Mouse (Mus musculus): ENCODE measurements around the gene Gstm4. TPM values are rescaled to one million over a fixed set of nuclear protein-coding genes. Genes with fewer than 3 reads are reported as not detected.

Gene Gstm4
- polyA plus RNA-seq, 1 experiment from 2014 or later, result 33.0 TPM

GRCm38 (mm10) chr3:108067370-108067934 is 22.8 kb upstream of the Gstm4 start:
- Histone ChIP-seq H3K4me1 (replicated peaks) (no peaks in the 10 kb centered on the region), H3K27ac (no peak overlapping the region), H3K36me3 (no peaks in the 10 kb centered on the region), H3K9me3 (no peaks in the 10 kb centered on the region), H3K9ac (no peak overlapping the region), H3K4me3 (replicated peaks) (no peak overlapping the region), H3K4me2 (replicated peaks) (no peak overlapping the region), H3K27me3 (replicated peaks) (no peaks in the 10 kb centered on the region)
- ATAC-seq, result peak; percentile 56
- 61% methylated on average over 6 of the region's 6 CpGs for whole genome bisulfite sequencing

DNA sequence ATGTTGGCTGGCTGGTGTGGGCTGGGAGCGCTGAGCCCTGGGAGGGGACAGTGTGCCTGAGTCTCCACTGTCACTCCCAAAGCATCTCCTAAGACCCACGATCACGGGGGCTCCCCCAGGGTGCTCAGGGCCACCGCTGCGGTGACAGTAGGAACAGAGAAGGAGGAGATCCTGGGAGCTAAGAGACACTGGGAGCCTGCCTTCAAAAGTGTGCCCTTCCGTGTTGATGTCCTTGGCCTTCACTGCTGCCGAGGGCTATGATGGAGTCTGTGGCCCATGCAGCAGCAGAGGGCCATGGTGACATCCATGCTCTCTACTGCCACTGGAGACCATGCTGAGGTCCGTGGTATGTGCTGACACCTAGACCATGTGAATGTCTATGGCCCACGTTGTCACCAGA is 20.9 kb upstream of the Gstm4 start:
- Histone ChIP-seq H3K27me3 (replicated peaks) (no peaks in the 10 kb centered on the region), H3K4me1 (replicated peaks) (no peaks in the 10 kb centered on the region), H3K4me2 (replicated peaks) (no peak overlapping the region), H3K9me3 (no peaks in the 10 kb centered on the region), H3K36me3 (no peaks in the 10 kb centered on the region), H3K27ac (no peak overlapping the region), H3K9ac (no peak overlapping the region), H3K4me3 (replicated peaks) (no peak overlapping the region)
- WGBS, result 75% methylated on average over 9 of the region's 9 CpGs
- no peak for ATAC-seq

DNA sequence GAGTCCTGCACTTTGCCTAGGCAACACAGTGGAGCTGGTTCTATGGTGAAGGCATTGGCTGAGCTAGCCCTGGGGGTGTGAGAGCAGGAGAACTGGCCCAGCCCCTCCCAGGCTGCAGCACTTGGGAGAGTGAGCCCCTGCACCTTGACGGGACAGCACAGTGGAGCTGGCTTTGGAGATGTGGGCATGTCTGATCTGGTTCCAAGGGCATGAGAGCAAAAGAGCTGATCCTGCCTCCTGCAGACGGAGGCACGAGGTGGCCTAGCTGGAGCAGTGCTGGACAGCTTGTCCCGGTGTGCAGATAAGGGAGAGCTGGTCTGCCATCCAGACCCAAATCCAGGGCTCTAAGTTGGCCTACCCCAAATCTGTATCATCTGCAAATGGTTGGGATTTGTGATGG is 20.0 kb upstream of the Gstm4 start:
- Histone ChIP-seq H3K9ac (no peak overlapping the region; the same call in 1 of the 2 replicates), H3K4me1 (replicated peaks) (no peaks in the 10 kb centered on the region), H3K27me3 (replicated peaks) (no peaks in the 10 kb centered on the region), H3K9me3 (no peaks in the 10 kb centered on the region), H3K4me2 (replicated peaks) (no peak overlapping the region), H3K27ac (no peak overlapping the region), H3K36me3 (no peaks in the 10 kb centered on the region), H3K4me3 (replicated peaks) (no peak overlapping the region)
- whole genome bisulfite sequencing, result 72% methylated on average over 4 of the region's 4 CpGs
- no peak for ATAC-seq

DNA sequence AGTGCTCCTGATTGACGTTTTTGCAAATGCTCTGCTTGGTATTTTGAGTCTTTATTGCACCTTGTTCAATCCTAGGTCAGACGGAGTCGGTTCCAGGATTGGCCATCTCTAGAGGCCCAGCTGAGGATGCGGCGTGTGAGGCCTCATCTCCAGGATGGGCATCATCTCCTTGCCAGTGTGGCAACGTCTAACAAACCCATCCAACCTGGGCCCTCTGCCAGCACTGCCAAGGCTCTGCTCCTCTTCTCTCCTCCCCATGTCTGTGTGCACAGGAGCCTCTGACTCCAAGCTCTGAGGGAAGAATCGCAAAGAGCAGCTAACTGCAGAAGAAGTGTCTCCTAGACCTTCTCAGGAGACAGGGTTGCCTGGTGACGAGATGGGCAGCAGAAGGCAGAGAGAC is 18.0 kb upstream of the Gstm4 start:
- ATAC-seq, result no peak
- H3K4me2 ChIP-seq (replicated peaks), result no peak overlapping the region
- no peaks in the 10 kb centered on the region for H3K4me1 ChIP-seq (replicated peaks)
- H3K36me3 ChIP-seq, result no peaks in the 10 kb centered on the region
- H3K27ac ChIP-seq, result no peak overlapping the region
- no peak overlapping the region for H3K9ac ChIP-seq
- no peaks in the 10 kb centered on the region for H3K27me3 ChIP-seq (replicated peaks)
- no peak overlapping the region for H3K4me3 ChIP-seq (replicated peaks)
- 79% methylated on average over 8 of the region's 8 CpGs for WGBS
- H3K9me3 ChIP-seq, result no peaks in the 10 kb centered on the region

- H3K4me3 ChIP-seq (replicated peaks), result no peak overlapping the region
- ATAC-seq, result peak; percentile 36; the same call in 1 of the 2 replicates
- H3K36me3 ChIP-seq, result no peaks in the 10 kb centered on the region
- H3K27me3 ChIP-seq (replicated peaks), result no peaks in the 10 kb centered on the region
- H3K4me2 ChIP-seq (replicated peaks), result peak overlapping the region; percentile 51
- 0 out of 2 replicates have a peak overlapping the region, but pooled peaks have one; percentile 2 for H3K27ac ChIP-seq
- H3K9ac ChIP-seq, result no peak overlapping the region
- no peaks in the 10 kb centered on the region for H3K4me1 ChIP-seq (replicated peaks)
- no peaks in the 10 kb centered on the region for H3K9me3 ChIP-seq
- 15% methylated on average over 7 of the region's 7 CpGs for WGBS
Observed at GRCm38 (mm10) chr3:108061420-108061819, 16.7 kb upstream of the Gstm4 start.

- Histone ChIP-seq H3K4me2 (replicated peaks) (no peak overlapping the region), H3K27ac (no peak overlapping the region), H3K9me3 (no peaks in the 10 kb centered on the region), H3K4me1 (replicated peaks) (no peaks in the 10 kb centered on the region), H3K4me3 (replicated peaks) (no peak overlapping the region), H3K27me3 (replicated peaks) (no peaks in the 10 kb centered on the region), H3K9ac (no peak overlapping the region), H3K36me3 (no peaks in the 10 kb centered on the region)
- WGBS, result 90% methylated on average over 5 of the region's 5 CpGs
- ATAC-seq, result no peak
Observed at GRCm38 (mm10) chr3:108050493-108050892, 5.8 kb upstream of the Gstm4 start.

GRCm38 (mm10) chr3:108048306-108048705 is 3.6 kb upstream of the Gstm4 start:
- no peak for ATAC-seq
- H3K4me3 ChIP-seq (replicated peaks), result no peak overlapping the region
- H3K9ac ChIP-seq, result no peak overlapping the region
- no peaks in the 10 kb centered on the region for H3K27me3 ChIP-seq (replicated peaks)
- peaks cover 6% of the 10 kb centered on the region; the same call in 1 of the 2 replicates for H3K4me1 ChIP-seq (replicated peaks)
- no peaks in the 10 kb centered on the region for H3K9me3 ChIP-seq
- 45% methylated on average over 3 of the region's 3 CpGs for WGBS
- H3K27ac ChIP-seq, result no peak overlapping the region
- no peaks in the 10 kb centered on the region for H3K36me3 ChIP-seq
- H3K4me2 ChIP-seq (replicated peaks), result no peak overlapping the region

DNA sequence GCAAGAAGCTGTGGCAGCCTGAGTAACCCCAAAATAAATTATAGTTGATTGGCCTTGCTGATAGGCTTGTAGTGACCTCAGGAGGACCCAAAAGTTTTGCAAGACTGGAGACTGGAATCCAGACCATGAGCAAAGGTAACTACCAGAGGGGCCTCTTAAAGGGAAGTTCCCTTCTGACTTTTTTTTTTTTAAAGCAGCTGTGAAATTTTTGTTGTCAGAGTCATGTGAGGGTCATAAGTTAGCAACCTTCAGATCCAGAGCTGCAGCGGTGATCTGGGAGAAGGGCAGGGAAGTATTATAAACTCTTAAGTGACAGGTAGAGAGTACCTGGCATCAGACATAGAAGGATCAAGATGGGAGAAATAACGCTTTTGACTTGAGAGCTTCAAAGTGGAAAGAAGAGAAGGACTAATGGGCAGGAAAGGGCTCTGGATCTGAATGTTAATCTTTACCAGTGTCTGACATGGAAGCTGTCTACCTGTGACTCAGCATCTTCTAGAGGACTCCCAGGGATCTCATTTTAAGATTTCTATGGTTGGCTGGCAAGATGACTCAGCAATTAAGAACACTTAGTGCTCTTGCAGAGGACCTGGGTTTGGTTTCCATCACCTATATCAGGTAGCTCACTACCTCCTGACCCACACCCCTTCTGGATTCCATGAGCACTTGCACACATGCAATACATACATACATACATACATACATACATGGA is 2.4 kb upstream of the Gstm4 start:
- ATAC-seq, result no peak
- no peak overlapping the region for H3K4me2 ChIP-seq (replicated peaks)
- no peak overlapping the region for H3K27ac ChIP-seq
- H3K36me3 ChIP-seq, result no peaks in the 10 kb centered on the region
- no peaks in the 10 kb centered on the region for H3K27me3 ChIP-seq (replicated peaks)
- no peaks in the 10 kb centered on the region for H3K9me3 ChIP-seq
- peaks cover 6% of the 10 kb centered on the region; the same call in 1 of the 2 replicates for H3K4me1 ChIP-seq (replicated peaks)
- H3K9ac ChIP-seq, result no peak overlapping the region
- no peak overlapping the region for H3K4me3 ChIP-seq (replicated peaks)
- 86% methylated on average over 2 of the region's 2 CpGs for WGBS

- 42% methylated on average over 5 of the region's 5 CpGs for WGBS
- ATAC-seq, result no peak
Observed at GRCm38 (mm10) chr3:108033156-108033555, 11.5 kb downstream of the Gstm4 start.

DNA sequence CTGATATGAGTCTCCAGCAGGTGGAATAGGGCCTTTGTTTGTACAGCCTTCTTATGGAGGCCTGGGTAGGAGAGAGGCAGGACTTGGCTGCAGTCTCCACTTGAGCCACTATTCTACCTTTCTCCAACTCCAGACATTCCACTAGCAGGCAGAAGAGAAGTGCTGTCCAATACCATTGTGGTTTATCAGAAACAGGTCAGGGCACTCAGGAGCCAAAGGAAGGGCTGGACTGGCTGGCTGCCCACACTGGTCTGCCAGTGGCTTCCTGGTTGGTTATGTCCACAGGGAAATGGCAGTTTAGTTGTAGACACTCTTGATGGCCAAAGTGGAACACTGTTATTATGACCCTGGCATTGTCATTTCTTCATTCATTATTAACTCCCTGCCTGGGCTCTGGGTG is 12.6 kb downstream of the Gstm4 start:
- peaks cover 2% of the 10 kb centered on the region; the same call in 1 of the 2 replicates for H3K4me1 ChIP-seq (replicated peaks)
- no peak overlapping the region for H3K4me2 ChIP-seq (replicated peaks)
- no peak overlapping the region for H3K9ac ChIP-seq
- ATAC-seq, result no peak
- H3K27ac ChIP-seq, result no peak overlapping the region
- H3K36me3 ChIP-seq, result no peaks in the 10 kb centered on the region
- H3K4me3 ChIP-seq (replicated peaks), result no peak overlapping the region
- no peaks in the 10 kb centered on the region for H3K27me3 ChIP-seq (replicated peaks)
- no peaks in the 10 kb centered on the region for H3K9me3 ChIP-seq

More at GRCm38 (mm10) chr3:108033156-108033555, 11.5 kb downstream of the Gstm4 start:
- Histone ChIP-seq H3K9ac (no peak overlapping the region), H3K4me3 (replicated peaks) (no peak overlapping the region), H3K4me1 (replicated peaks) (peaks cover 2% of the 10 kb centered on the region; the same call in 1 of the 2 replicates), H3K27me3 (replicated peaks) (no peaks in the 10 kb centered on the region), H3K4me2 (replicated peaks) (no peak overlapping the region), H3K36me3 (no peaks in the 10 kb centered on the region), H3K9me3 (no peaks in the 10 kb centered on the region), H3K27ac (no peak overlapping the region)

DNA sequence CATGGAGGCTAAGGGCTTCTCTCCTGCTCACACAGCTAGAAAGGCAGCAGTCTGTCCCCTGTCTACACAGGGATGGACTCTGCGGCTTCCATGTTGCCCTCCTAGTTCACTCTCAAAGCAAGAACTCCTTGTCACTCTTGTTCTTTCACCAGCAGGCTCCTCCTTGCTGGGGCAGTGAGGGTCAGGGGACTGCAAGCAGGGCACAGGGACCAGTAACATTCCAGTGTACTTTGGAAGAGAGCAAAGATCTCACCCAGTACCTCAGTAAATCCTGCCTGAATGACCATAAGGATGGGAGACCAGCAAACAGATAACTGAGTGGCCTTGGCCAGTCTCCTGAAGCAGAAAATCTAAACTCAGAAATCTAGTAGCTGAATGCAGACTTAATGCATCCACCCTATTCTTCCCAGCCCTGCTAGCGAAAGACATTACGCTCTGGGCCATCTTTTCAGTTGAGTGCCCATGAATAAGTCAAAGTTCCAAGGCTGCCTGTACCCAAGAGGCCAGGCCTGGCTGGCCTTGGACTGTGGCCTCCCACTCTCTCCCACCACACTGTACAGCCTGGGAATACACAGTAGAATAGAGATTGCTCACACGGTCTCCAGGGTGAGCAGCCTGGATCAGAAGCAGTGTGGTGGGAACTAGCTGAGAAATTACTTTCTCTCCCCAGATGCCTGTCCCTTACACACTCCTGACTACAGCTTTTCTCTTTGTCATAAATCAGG is 15.9 kb downstream of the Gstm4 start:
- no peak overlapping the region for H3K4me2 ChIP-seq (replicated peaks)
- no peak for ATAC-seq
- 84% methylated on average over 4 of the region's 4 CpGs for WGBS
- peaks cover 13% of the 10 kb centered on the region; the same call in 1 of the 2 replicates for H3K4me1 ChIP-seq (replicated peaks)
- H3K9ac ChIP-seq, result no peak overlapping the region
- no peak overlapping the region for H3K4me3 ChIP-seq (replicated peaks)
- no peaks in the 10 kb centered on the region for H3K9me3 ChIP-seq
- H3K27ac ChIP-seq, result no peak overlapping the region; the same call in 1 of the 2 replicates
- no peaks in the 10 kb centered on the region for H3K36me3 ChIP-seq
- H3K27me3 ChIP-seq (replicated peaks), result no peaks in the 10 kb centered on the region

GRCm38 (mm10) chr3:108026597-108026996 is 18.1 kb downstream of the Gstm4 start:
- Histone ChIP-seq H3K9ac (no peak overlapping the region), H3K4me3 (replicated peaks) (no peak overlapping the region), H3K4me2 (replicated peaks) (no peak overlapping the region; the same call in 1 of the 2 replicates), H3K27ac (peak overlapping the region; percentile 58), H3K36me3 (no peaks in the 10 kb centered on the region), H3K4me1 (replicated peaks) (peaks cover 13% of the 10 kb centered on the region; the same call in 1 of the 2 replicates), H3K27me3 (replicated peaks) (no peaks in the 10 kb centered on the region), H3K9me3 (no peaks in the 10 kb centered on the region)
- WGBS, result 69% methylated on average over 1 of the region's 1 CpGs
- peak; percentile 66 for ATAC-seq
